Mouse (Mus musculus) stomach, embryonic 14.5 days (tissue): ENCODE measurements around the gene Zfp322a. TPM values are rescaled to one million over a fixed set of nuclear protein-coding genes. Genes with fewer than 3 reads are reported as not detected.

Experiments
- ATAC-seq: fragments of 200-750 bp; cut with Nextera tagmentation; 2 replicates; pipeline ENCODE4 v1.8.0; 2017; ENCODE audit warnings: low read depth, moderate TSS enrichment; ENCODE audit not compliant: insufficient number of reproducible peaks, insufficient read depth, low FRiP score
- H3K27ac ChIP-seq: fragments of 300-500 bp; sonication (generic); 2 replicates; pipeline ENCODE4 v1.5.1; 2014; ENCODE audit warnings: mild to moderate bottlenecking, low read length, moderate library complexity, mixed read lengths
- H3K27me3 ChIP-seq: fragments of 300-500 bp; sonication (generic); 2 replicates; pipeline ENCODE4 v1.6.1; 2014; ENCODE audit warnings: low read length, control low read depth, mixed read lengths; ENCODE audit not compliant: control insufficient read depth, insufficient read depth
- H3K36me3 ChIP-seq: fragments of 300-500 bp; sonication (generic); 2 replicates; pipeline ENCODE4 v1.6.1; 2014; ENCODE audit warnings: mild to moderate bottlenecking, control low read depth, low read length, moderate library complexity, mixed read lengths; ENCODE audit not compliant: control insufficient read depth, insufficient read depth
- H3K4me1 ChIP-seq: fragments of 300-500 bp; sonication (generic); 2 replicates; pipeline ENCODE4 v1.6.1; 2014; ENCODE audit warnings: low read length, control low read depth, mixed read lengths; ENCODE audit not compliant: control insufficient read depth, insufficient read depth
- H3K4me2 ChIP-seq: fragments of 300-500 bp; sonication (generic); replicated peaks from 2 replicates; pipeline ENCODE4 v1.6.1; 2014; ENCODE audit warnings: low read depth, low read length, control low read depth
- H3K4me3 ChIP-seq: fragments of 300-500 bp; sonication (generic); 2 replicates; pipeline ENCODE4 v1.5.1; 2014; ENCODE audit warnings: low read depth, low read length, control low read depth
- H3K9ac ChIP-seq: fragments of 300-500 bp; sonication (generic); replicated peaks from 2 replicates; pipeline ENCODE4 v1.6.1; 2014; ENCODE audit warnings: low read depth, mild to moderate bottlenecking, control low read depth, low read length, moderate library complexity, mixed read lengths
- H3K9me3 ChIP-seq: fragments of 300-500 bp; sonication (generic); 2 replicates; pipeline ENCODE4 v1.6.1; 2016; ENCODE audit warnings: low read depth, low read length, control low read depth; ENCODE audit not compliant: control insufficient read depth
- WGBS: fragments of 180-500 bp; shearing (Covaris S2); extraction: QIAGEN DNeasy Blood & Tissue Kit; methylation state at CpG from one replicate; pipeline ENCODE4 v1.1.7; 2014; 5-methylcytosine and 5-hydroxymethylcytosine counted together
- polyA plus RNA-seq: library from polyadenylated mRNA; unstranded; fragments of >200 nt; fragmentation: Nextera tagmentation; extraction: Ambion mirVana; gene quantifications from 2 replicates; pipeline ENCODE4 v1.2.1, GENCODE M21; 2014

Gene Zfp322a
- 44.3 and 49.8 TPM in 2 replicates for polyA plus RNA-seq

DNA sequence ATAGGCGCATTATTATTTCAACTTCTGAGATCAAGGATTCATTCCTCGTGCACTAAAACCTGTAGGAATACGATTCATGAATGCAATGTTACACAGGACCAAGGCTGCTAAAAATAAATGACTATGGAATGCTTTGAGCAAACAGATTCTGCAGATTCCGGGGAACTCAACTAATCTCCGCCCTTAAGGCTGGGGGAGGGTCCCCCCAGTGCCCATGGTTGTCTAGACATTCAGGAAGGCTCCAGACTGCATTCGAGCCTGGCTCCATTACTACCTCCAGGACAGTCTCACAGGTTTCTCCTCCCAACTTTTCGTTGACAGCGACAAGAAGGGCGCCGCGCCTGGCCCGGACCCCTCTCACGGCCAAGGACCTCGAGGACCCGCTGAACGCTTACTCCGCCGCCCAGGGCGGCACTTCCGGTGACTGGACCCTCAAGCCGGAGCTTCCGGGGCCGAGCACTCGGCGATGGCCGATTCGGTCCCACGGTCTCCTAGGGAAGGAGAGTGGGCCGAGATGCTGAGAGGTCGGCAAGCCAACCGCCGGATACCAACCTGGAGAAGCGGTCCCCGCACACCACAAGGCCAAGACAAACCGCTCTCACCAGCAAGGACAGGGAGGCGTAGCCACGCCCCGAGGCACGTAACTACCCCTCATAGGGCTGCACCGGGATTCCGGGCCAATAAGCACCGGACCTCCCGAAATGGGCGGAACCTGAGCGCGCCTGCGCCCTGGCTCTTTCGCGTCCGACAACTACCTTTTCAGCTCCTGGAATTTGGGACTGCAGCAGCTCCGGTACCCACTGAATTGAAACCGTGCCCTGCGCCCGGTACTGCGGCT, at the start of gene Zfp322a:
Gene Zfp322a, minus strand, starts transcription at position 626 of the 838 bp plus-strand sequence.
- H3K4me2 ChIP-seq: peak within 1 kb of the TSS; percentile 70
- no peaks in the 10 kb centered on the region; the same call in 1 of the 2 replicates for H3K36me3 ChIP-seq
- H3K4me1 ChIP-seq: peaks cover 9% of the 10 kb centered on the region; the same call in 1 of the 2 replicates
- peak within 1 kb of the TSS; percentile 78 for H3K4me3 ChIP-seq
- peak within 1 kb of the TSS; percentile 78 for H3K9ac ChIP-seq
- under 1% methylated on average over 55 of the region's 55 CpGs for WGBS
- H3K27ac ChIP-seq: peak within 1 kb of the TSS; percentile 94
- no peaks in the 10 kb centered on the region for H3K9me3 ChIP-seq
- ATAC-seq: peak; percentile 99
- no peaks in the 10 kb centered on the region for H3K27me3 ChIP-seq

- Histone ChIP-seq H3K4me1 (no peaks in the 10 kb centered on the region; the same call in 1 of the 2 replicates), H3K27me3 (0 out of 2 replicates have a peak, but pooled peaks cover 2% of the 10 kb centered on the region), H3K4me2 (peak overlapping the region; percentile 60), H3K9me3 (no peaks in the 10 kb centered on the region), H3K36me3 (no peaks in the 10 kb centered on the region), H3K27ac (no peak overlapping the region), H3K4me3 (peak overlapping the region; percentile 29), H3K9ac (no peak overlapping the region)
- WGBS: 4% methylated on average over 28 of the region's 28 CpGs
- peak; percentile 53; the same call in 1 of the 2 replicates for ATAC-seq
Measured at GRCm38 (mm10) chr13:23412630-23413521, 43.9 kb upstream of the Zfp322a start.

DNA sequence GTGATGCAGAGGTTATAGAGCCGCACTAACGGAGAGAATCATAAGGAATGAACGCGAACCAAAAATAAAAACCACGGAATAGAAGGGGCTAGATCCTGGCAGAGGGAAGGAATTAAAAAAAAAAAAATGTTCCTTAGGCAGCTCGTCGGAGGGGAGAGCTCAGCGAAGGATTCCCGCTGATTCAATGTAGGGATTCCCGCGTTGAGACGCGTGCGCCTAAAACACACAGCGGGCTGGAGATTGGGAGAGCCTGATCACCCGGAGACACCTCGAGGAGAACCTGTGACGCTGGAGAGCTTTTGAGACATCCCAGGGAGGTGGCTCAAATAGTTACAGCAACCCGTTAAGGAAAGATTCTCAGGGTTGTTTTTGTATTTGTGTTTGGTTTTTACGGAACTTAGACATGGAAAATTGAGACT, 43.2 kb upstream of the Zfp322a start:
- no peak for ATAC-seq
- Histone ChIP-seq H3K9ac (no peak overlapping the region), H3K4me1 (no peaks in the 10 kb centered on the region; the same call in 1 of the 2 replicates), H3K27ac (no peak overlapping the region), H3K36me3 (no peaks in the 10 kb centered on the region), H3K4me3 (peak overlapping the region; percentile 29), H3K9me3 (no peaks in the 10 kb centered on the region), H3K4me2 (peak overlapping the region; percentile 60), H3K27me3 (0 out of 2 replicates have a peak, but pooled peaks cover 2% of the 10 kb centered on the region)
- under 1% methylated on average over 20 of the region's 20 CpGs for WGBS

DNA sequence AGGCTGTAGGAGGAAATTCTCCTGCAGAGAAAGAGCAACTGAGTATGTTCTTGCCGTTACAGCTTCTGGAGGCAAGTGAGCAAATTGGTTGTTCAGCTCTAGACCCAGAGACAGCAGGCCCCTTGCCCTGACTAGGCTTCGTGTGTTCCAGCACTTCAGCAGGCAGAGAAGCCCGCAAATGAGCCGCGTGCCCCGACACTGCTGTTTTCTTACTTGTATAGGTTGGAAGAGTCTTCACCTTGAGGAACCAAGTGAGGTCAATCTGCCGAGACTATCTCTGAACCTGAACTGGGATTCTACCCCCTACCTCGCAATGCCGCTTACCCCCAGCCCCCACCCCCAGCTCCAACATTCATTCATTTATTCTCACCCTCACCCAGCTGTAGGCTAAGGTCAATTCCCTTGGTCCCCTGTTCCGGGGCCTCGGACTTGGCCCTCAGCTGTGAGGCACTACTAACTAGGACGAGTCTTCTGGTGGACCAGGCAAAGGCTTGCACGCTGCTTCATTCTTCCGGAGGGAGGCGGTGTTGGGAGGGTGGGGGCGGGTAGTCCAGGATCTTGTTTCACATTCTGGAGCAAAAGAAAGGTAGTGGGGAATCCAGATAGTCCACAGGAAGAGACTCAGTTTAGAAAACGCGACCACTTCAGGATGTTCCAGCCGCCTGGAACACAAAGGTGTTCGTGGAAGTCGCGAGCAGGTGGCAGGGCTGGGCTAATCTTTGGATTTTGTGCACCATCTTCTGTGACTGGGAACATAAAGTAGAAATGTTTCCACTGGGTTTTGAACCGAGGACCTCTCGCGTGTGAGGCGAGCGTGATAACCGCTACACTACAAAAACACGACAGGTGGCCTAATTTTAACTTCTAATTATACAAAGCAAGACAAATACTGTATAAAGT, 42.6 kb upstream of the Zfp322a start:
- ATAC-seq: no peak
- no peaks in the 10 kb centered on the region; the same call in 1 of the 2 replicates for H3K4me1 ChIP-seq
- peak overlapping the region; percentile 29 for H3K4me3 ChIP-seq
- 0 out of 2 replicates have a peak, but pooled peaks cover 2% of the 10 kb centered on the region for H3K27me3 ChIP-seq
- H3K27ac ChIP-seq: no peak overlapping the region
- H3K9me3 ChIP-seq: no peaks in the 10 kb centered on the region
- no peaks in the 10 kb centered on the region for H3K36me3 ChIP-seq
- H3K9ac ChIP-seq: no peak overlapping the region
- WGBS: 7% methylated on average over 29 of the region's 29 CpGs
- H3K4me2 ChIP-seq: peak overlapping the region; percentile 60

- Histone ChIP-seq H3K4me3 (no peak overlapping the region), H3K36me3 (no peaks in the 10 kb centered on the region), H3K9ac (no peak overlapping the region), H3K27me3 (0 out of 2 replicates have a peak, but pooled peaks cover 2% of the 10 kb centered on the region), H3K27ac (no peak overlapping the region), H3K4me1 (no peaks in the 10 kb centered on the region; the same call in 1 of the 2 replicates), H3K4me2 (no peak overlapping the region), H3K9me3 (no peaks in the 10 kb centered on the region)
- ATAC-seq: no peak
- WGBS: 71% methylated on average over 9 of the region's 9 CpGs
Measured at GRCm38 (mm10) chr13:23410632-23411031, 41.6 kb upstream of the Zfp322a start.

- Histone ChIP-seq H3K9me3 (0 out of 2 replicates have a peak, but pooled peaks cover 3% of the 10 kb centered on the region), H3K4me1 (no peaks in the 10 kb centered on the region), H3K27me3 (0 out of 2 replicates have a peak, but pooled peaks cover 6% of the 10 kb centered on the region), H3K36me3 (no peaks in the 10 kb centered on the region), H3K4me3 (no peak overlapping the region), H3K9ac (no peak overlapping the region), H3K4me2 (no peak overlapping the region), H3K27ac (no peak overlapping the region)
- no peak for ATAC-seq
- 23% methylated on average over 2 of the region's 2 CpGs for WGBS
Measured at GRCm38 (mm10) chr13:23402626-23403025, 33.6 kb upstream of the Zfp322a start.

GRCm38 (mm10) chr13:23401683-23402527, 32.9 kb upstream of the Zfp322a start:
- Histone ChIP-seq H3K27ac (no peak overlapping the region), H3K36me3 (no peaks in the 10 kb centered on the region), H3K4me1 (no peaks in the 10 kb centered on the region), H3K9me3 (0 out of 2 replicates have a peak, but pooled peaks cover 3% of the 10 kb centered on the region), H3K4me2 (peak overlapping the region; percentile 43), H3K9ac (no peak overlapping the region), H3K27me3 (0 out of 2 replicates have a peak, but pooled peaks cover 6% of the 10 kb centered on the region), H3K4me3 (peak overlapping the region; percentile 24)
- 2% methylated on average over 19 of the region's 19 CpGs for WGBS
- ATAC-seq: peak; percentile 53; the same call in 1 of the 2 replicates
